Mouse (Mus musculus) neural tube, embryonic 14.5 days (tissue): ENCODE data around the gene Ehd1. TPM values are rescaled to one million over a fixed set of nuclear protein-coding genes. Genes with fewer than 3 reads are reported as not detected.

Source experiments
- ATAC-seq: fragments of 200-750 bp; cut with Nextera tagmentation; 2 replicates; pipeline ENCODE4 v1.8.0; 2017; ENCODE audit warnings: low read depth, mild to moderate bottlenecking, moderate TSS enrichment, moderate library complexity
- H3K27ac ChIP-seq: fragments of 300-500 bp; sonication (generic); 2 replicates; pipeline ENCODE4 v1.5.1; 2014; ENCODE audit warnings: low read depth, mild to moderate bottlenecking, control low read depth, low read length, moderate library complexity, mixed read lengths
- H3K27me3 ChIP-seq: fragments of 300-500 bp; sonication (generic); 2 replicates; pipeline ENCODE4 v1.6.1; 2014; ENCODE audit warnings: low read length; ENCODE audit not compliant: control insufficient read depth, insufficient read depth
- H3K36me3 ChIP-seq: fragments of 300-500 bp; sonication (generic); 2 replicates; pipeline ENCODE4 v1.6.1; 2014; ENCODE audit warnings: low read length, mixed read lengths; ENCODE audit not compliant: control insufficient read depth, insufficient read depth
- H3K4me1 ChIP-seq: fragments of 300-500 bp; sonication (generic); 2 replicates; pipeline ENCODE4 v1.6.1; 2014; ENCODE audit warnings: low read length; ENCODE audit not compliant: control insufficient read depth, insufficient read depth
- H3K4me2 ChIP-seq: fragments of 300-500 bp; sonication (generic); 2 replicates; pipeline ENCODE4 v1.6.1; 2014; ENCODE audit warnings: mild to moderate bottlenecking, low read depth, low read length, control low read depth
- H3K4me3 ChIP-seq: fragments of 300-500 bp; sonication (generic); 2 replicates; pipeline ENCODE4 v1.5.1; 2014; ENCODE audit warnings: low read depth, low read length, control low read depth, mixed read lengths
- H3K9ac ChIP-seq: fragments of 300-500 bp; sonication (generic); replicated peaks from 2 replicates; pipeline ENCODE4 v1.6.1; 2014; ENCODE audit warnings: low read depth, mild to moderate bottlenecking, control low read depth, low read length, mixed read lengths
- H3K9me3 ChIP-seq: fragments of 300-500 bp; sonication (generic); 2 replicates; pipeline ENCODE4 v1.6.1; 2016; ENCODE audit warnings: low read length; ENCODE audit not compliant: control insufficient read depth
- WGBS: fragments of 180-500 bp; shearing (Covaris S2); extraction: QIAGEN DNeasy Blood & Tissue Kit; methylation state at CpG from one replicate; pipeline ENCODE4 v1.1.7; 2014; 5-methylcytosine and 5-hydroxymethylcytosine counted together
- polyA plus RNA-seq: library from polyadenylated mRNA; unstranded; fragments of >200 nt; fragmentation: Nextera tagmentation; extraction: Ambion mirVana; gene quantifications from 2 replicates; pipeline ENCODE4 v1.2.1, GENCODE M21; 2014

The Ehd1 gene
- polyA plus RNA-seq, 1 experiment from 2014 or later = 53.4 TPM

- peaks cover 15% of the 10 kb centered on the region for H3K36me3 ChIP-seq
- 1% methylated on average over 9 of the region's 9 CpGs for WGBS
- H3K27ac ChIP-seq = peak overlapping the region; percentile 90
- H3K4me3 ChIP-seq = peak overlapping the region; percentile 81
- H3K9ac ChIP-seq = peak overlapping the region; percentile 56
- peak; percentile 88 for ATAC-seq
- peaks cover 10% of the 10 kb centered on the region for H3K4me1 ChIP-seq
- peak overlapping the region; percentile 84 for H3K4me2 ChIP-seq
- H3K9me3 ChIP-seq = no peaks in the 10 kb centered on the region
- no peaks in the 10 kb centered on the region for H3K27me3 ChIP-seq
Measured at GRCm38 (mm10) chr19:6236053-6236441, 40.5 kb upstream of the Ehd1 start.

GRCm38 (mm10) chr19:6236842-6237241 lies 39.7 kb upstream of the Ehd1 start:
- no peaks in the 10 kb centered on the region for H3K27me3 ChIP-seq
- no peak overlapping the region for H3K4me2 ChIP-seq
- ATAC-seq = no peak
- H3K27ac ChIP-seq = no peak overlapping the region
- 72% methylated on average over 7 of the region's 7 CpGs for WGBS
- peaks cover 10% of the 10 kb centered on the region for H3K4me1 ChIP-seq
- no peak overlapping the region for H3K9ac ChIP-seq
- H3K36me3 ChIP-seq = peaks cover 13% of the 10 kb centered on the region
- no peaks in the 10 kb centered on the region for H3K9me3 ChIP-seq
- no peak overlapping the region for H3K4me3 ChIP-seq

GRCm38 (mm10) chr19:6238740-6239139 lies 37.8 kb upstream of the Ehd1 start:
- Histone ChIP-seq H3K9ac (no peak overlapping the region), H3K27ac (no peak overlapping the region), H3K36me3 (peaks cover 3% of the 10 kb centered on the region; the same call in 1 of the 2 replicates), H3K27me3 (no peaks in the 10 kb centered on the region), H3K4me2 (no peak overlapping the region), H3K4me1 (peaks cover 20% of the 10 kb centered on the region), H3K4me3 (no peak overlapping the region), H3K9me3 (no peaks in the 10 kb centered on the region)
- ATAC-seq = no peak

- no peak for ATAC-seq
- no peaks in the 10 kb centered on the region for H3K27me3 ChIP-seq
- no peak overlapping the region for H3K4me2 ChIP-seq
- H3K36me3 ChIP-seq = peaks cover 12% of the 10 kb centered on the region; the same call in 1 of the 2 replicates
- no peak overlapping the region for H3K4me3 ChIP-seq
- H3K27ac ChIP-seq = no peak overlapping the region
- H3K4me1 ChIP-seq = peaks cover 9% of the 10 kb centered on the region
- H3K9me3 ChIP-seq = no peaks in the 10 kb centered on the region
- H3K9ac ChIP-seq = no peak overlapping the region
- 67% methylated on average over 1 of the region's 1 CpGs for WGBS
Measured at GRCm38 (mm10) chr19:6240136-6240535, 36.4 kb upstream of the Ehd1 start.

- Histone ChIP-seq H3K4me1 (peaks cover 9% of the 10 kb centered on the region), H3K27ac (no peak overlapping the region), H3K9me3 (no peaks in the 10 kb centered on the region), H3K36me3 (peaks cover 12% of the 10 kb centered on the region; the same call in 1 of the 2 replicates), H3K4me3 (no peak overlapping the region), H3K27me3 (no peaks in the 10 kb centered on the region), H3K9ac (no peak overlapping the region), H3K4me2 (no peak overlapping the region)
- WGBS = 40% methylated on average over 5 of the region's 5 CpGs
- ATAC-seq = no peak
Measured at GRCm38 (mm10) chr19:6240725-6241124, 35.8 kb upstream of the Ehd1 start.

- Histone ChIP-seq H3K36me3 (peaks cover 18% of the 10 kb centered on the region), H3K4me2 (peak within 1 kb of the TSS; percentile 91), H3K27ac (no peak within 1 kb of the TSS), H3K9me3 (no peaks in the 10 kb centered on the region), H3K9ac (peak within 1 kb of the TSS; percentile 71), H3K27me3 (no peaks in the 10 kb centered on the region), H3K4me1 (peaks cover 9% of the 10 kb centered on the region), H3K4me3 (peak within 1 kb of the TSS; percentile 48)
- WGBS = under 1% methylated on average over 55 of the region's 55 CpGs
- peak; percentile 94 for ATAC-seq
Measured at GRCm38 (mm10) chr19:6241274-6242107, 35.0 kb upstream of the Ehd1 start, which contains the start of gene Atg2a. Gene Atg2a, plus strand, starts transcription at chr19:6241668.

- Histone ChIP-seq H3K36me3 (peaks cover 25% of the 10 kb centered on the region), H3K4me2 (peak overlapping the region; percentile 91), H3K4me1 (peaks cover 9% of the 10 kb centered on the region), H3K4me3 (peak overlapping the region; percentile 48), H3K27ac (no peak overlapping the region), H3K9ac (peak overlapping the region; percentile 71), H3K27me3 (no peaks in the 10 kb centered on the region), H3K9me3 (no peaks in the 10 kb centered on the region)
- 0% methylated on average over 4 of the region's 4 CpGs for WGBS
- ATAC-seq = no peak
Measured at GRCm38 (mm10) chr19:6242281-6242680, 34.2 kb upstream of the Ehd1 start.

- WGBS = 88% methylated on average over 5 of the region's 5 CpGs
- H3K27ac ChIP-seq = no peak overlapping the region
- ATAC-seq = no peak
- no peak overlapping the region for H3K9ac ChIP-seq
- H3K4me3 ChIP-seq = no peak overlapping the region
- H3K27me3 ChIP-seq = no peaks in the 10 kb centered on the region
- H3K9me3 ChIP-seq = no peaks in the 10 kb centered on the region
- no peak overlapping the region for H3K4me2 ChIP-seq
- peaks cover 34% of the 10 kb centered on the region for H3K36me3 ChIP-seq
- H3K4me1 ChIP-seq = peaks cover 9% of the 10 kb centered on the region
Measured at GRCm38 (mm10) chr19:6243226-6243625, 33.3 kb upstream of the Ehd1 start.

- no peak overlapping the region for H3K9ac ChIP-seq
- no peak overlapping the region for H3K4me2 ChIP-seq
- no peak overlapping the region for H3K4me3 ChIP-seq
- ATAC-seq = no peak
- WGBS = 85% methylated on average over 1 of the region's 1 CpGs
- H3K27ac ChIP-seq = no peak overlapping the region
- H3K27me3 ChIP-seq = no peaks in the 10 kb centered on the region
- H3K9me3 ChIP-seq = no peaks in the 10 kb centered on the region
- peaks cover 9% of the 10 kb centered on the region for H3K4me1 ChIP-seq
- peaks cover 44% of the 10 kb centered on the region for H3K36me3 ChIP-seq
Measured at GRCm38 (mm10) chr19:6245806-6246205, 30.7 kb upstream of the Ehd1 start.
